Mouse (Mus musculus): ENCODE data around the gene Mcoln2. TPM values are rescaled to one million over a fixed set of nuclear protein-coding genes. Genes with fewer than 3 reads are reported as not detected.

Mcoln2 gene
- polyA plus RNA-seq, 1 experiment from 2014 or later, result 0.44 TPM

- H3K4me1 ChIP-seq, result peaks cover 23% of the 10 kb centered on the region
- no peaks in the 10 kb centered on the region; the same call in none of the 2 replicates for H3K27me3 ChIP-seq (ENCODE audit: insufficient read depth, poor library complexity, severe bottlenecking)
- 6% methylated on average over 16 of the region's 16 CpGs for WGBS
- H3K9me3 ChIP-seq, result no peaks in the 10 kb centered on the region
- H3K36me3 ChIP-seq, result no peaks in the 10 kb centered on the region
- peak overlapping the region; percentile 77 for H3K27ac ChIP-seq
- H3K4me3 ChIP-seq, result peak overlapping the region; percentile 48
- peak; percentile 90 for DNase-seq (ENCODE audit: low spot score)
Observed at GRCm38 (mm10) chr3:146177748-146178582, 28.3 kb downstream of the Mcoln2 start.

GRCm38 (mm10) chr3:146180341-146180740, 30.7 kb downstream of the Mcoln2 start:
- Histone ChIP-seq H3K4me1 (peaks cover 33% of the 10 kb centered on the region), H3K27me3 (ENCODE audit: insufficient read depth, poor library complexity, severe bottlenecking) (no peaks in the 10 kb centered on the region; the same call in none of the 2 replicates), H3K27ac (no peak overlapping the region; the same call in 1 of the 2 replicates), H3K9me3 (no peaks in the 10 kb centered on the region), H3K36me3 (no peaks in the 10 kb centered on the region), H3K4me3 (no peak overlapping the region)
- DNase-seq (ENCODE audit: low spot score), result no peak
- 34% methylated on average over 2 of the region's 2 CpGs for WGBS

GRCm38 (mm10) chr3:146180986-146181385, 31.4 kb downstream of the Mcoln2 start:
- DNase-seq (ENCODE audit: low spot score), result no peak
- no peaks in the 10 kb centered on the region for H3K9me3 ChIP-seq
- peaks cover 39% of the 10 kb centered on the region for H3K4me1 ChIP-seq
- H3K27ac ChIP-seq, result no peak overlapping the region
- no peaks in the 10 kb centered on the region; the same call in none of the 2 replicates for H3K27me3 ChIP-seq (ENCODE audit: insufficient read depth, poor library complexity, severe bottlenecking)
- H3K4me3 ChIP-seq, result no peak overlapping the region
- 29% methylated on average over 3 of the region's 3 CpGs for WGBS
- H3K36me3 ChIP-seq, result no peaks in the 10 kb centered on the region

- no peak for DNase-seq (ENCODE audit: low spot score)
- 23% methylated on average over 13 of the region's 13 CpGs for WGBS
- Histone ChIP-seq H3K4me3 (no peak overlapping the region), H3K27me3 (ENCODE audit: insufficient read depth, poor library complexity, severe bottlenecking) (no peaks in the 10 kb centered on the region; the same call in 1 of the 2 replicates), H3K9me3 (no peaks in the 10 kb centered on the region), H3K27ac (peak overlapping the region; percentile 70), H3K36me3 (no peaks in the 10 kb centered on the region), H3K4me1 (peaks cover 30% of the 10 kb centered on the region)
Observed at GRCm38 (mm10) chr3:146184992-146185657, 35.5 kb downstream of the Mcoln2 start.

- Histone ChIP-seq H3K9me3 (no peaks in the 10 kb centered on the region), H3K36me3 (no peaks in the 10 kb centered on the region), H3K4me1 (peaks cover 30% of the 10 kb centered on the region), H3K27ac (peak overlapping the region; percentile 70; the same call in 1 of the 2 replicates), H3K4me3 (no peak overlapping the region), H3K27me3 (ENCODE audit: insufficient read depth, poor library complexity, severe bottlenecking) (no peaks in the 10 kb centered on the region; the same call in 1 of the 2 replicates)
- no peak for DNase-seq (ENCODE audit: low spot score)
- 84% methylated on average over 10 of the region's 10 CpGs for WGBS
Observed at GRCm38 (mm10) chr3:146186033-146186432, 36.4 kb downstream of the Mcoln2 start.

GRCm38 (mm10) chr3:146189933-146190332, 40.3 kb downstream of the Mcoln2 start:
- Histone ChIP-seq H3K27me3 (ENCODE audit: insufficient read depth, poor library complexity, severe bottlenecking) (no peaks in the 10 kb centered on the region), H3K27ac (0 out of 2 replicates have a peak overlapping the region, but pooled peaks have one; percentile 42), H3K36me3 (no peaks in the 10 kb centered on the region), H3K4me1 (peaks cover 29% of the 10 kb centered on the region), H3K4me3 (no peak overlapping the region), H3K9me3 (no peaks in the 10 kb centered on the region)
- no peak for DNase-seq (ENCODE audit: low spot score)
- WGBS, result 64% methylated on average over 10 of the region's 10 CpGs

GRCm38 (mm10) chr3:146192507-146192906, 42.9 kb downstream of the Mcoln2 start:
- no peaks in the 10 kb centered on the region for H3K36me3 ChIP-seq
- peak overlapping the region; percentile 10; the same call in 1 of the 2 replicates for H3K27ac ChIP-seq
- no peak overlapping the region for H3K4me3 ChIP-seq
- H3K4me1 ChIP-seq, result peaks cover 32% of the 10 kb centered on the region
- H3K9me3 ChIP-seq, result no peaks in the 10 kb centered on the region
- H3K27me3 ChIP-seq (ENCODE audit: insufficient read depth, poor library complexity, severe bottlenecking), result no peaks in the 10 kb centered on the region
- 82% methylated on average over 1 of the region's 1 CpGs for WGBS
- DNase-seq (ENCODE audit: low spot score), result no peak

- no peak overlapping the region for H3K4me3 ChIP-seq
- peaks cover 40% of the 10 kb centered on the region for H3K4me1 ChIP-seq
- 86% methylated on average over 5 of the region's 5 CpGs for WGBS
- H3K27me3 ChIP-seq (ENCODE audit: insufficient read depth, poor library complexity, severe bottlenecking), result no peaks in the 10 kb centered on the region
- no peak for DNase-seq (ENCODE audit: low spot score)
- H3K36me3 ChIP-seq, result no peaks in the 10 kb centered on the region
- no peaks in the 10 kb centered on the region for H3K9me3 ChIP-seq
- no peak overlapping the region for H3K27ac ChIP-seq
Observed at GRCm38 (mm10) chr3:146195153-146195552, 45.5 kb downstream of the Mcoln2 start.

- Histone ChIP-seq H3K4me3 (no peak overlapping the region), H3K4me1 (peaks cover 35% of the 10 kb centered on the region), H3K27ac (peak overlapping the region; percentile 73), H3K9me3 (no peaks in the 10 kb centered on the region), H3K36me3 (no peaks in the 10 kb centered on the region), H3K27me3 (ENCODE audit: insufficient read depth, poor library complexity, severe bottlenecking) (no peaks in the 10 kb centered on the region)
- DNase-seq (ENCODE audit: low spot score), result no peak
- WGBS, result 68% methylated on average over 6 of the region's 6 CpGs
Observed at GRCm38 (mm10) chr3:146196301-146196700, 46.7 kb downstream of the Mcoln2 start.

GRCm38 (mm10) chr3:146196780-146197743, 47.4 kb downstream of the Mcoln2 start:
- H3K9me3 ChIP-seq, result no peaks in the 10 kb centered on the region
- no peak overlapping the region for H3K4me3 ChIP-seq
- WGBS, result 67% methylated on average over 17 of the region's 17 CpGs
- peak overlapping the region; percentile 73 for H3K27ac ChIP-seq
- peaks cover 35% of the 10 kb centered on the region for H3K4me1 ChIP-seq
- H3K36me3 ChIP-seq, result no peaks in the 10 kb centered on the region
- DNase-seq (ENCODE audit: low spot score), result no peak
- no peaks in the 10 kb centered on the region for H3K27me3 ChIP-seq (ENCODE audit: insufficient read depth, poor library complexity, severe bottlenecking)

- H3K9me3 ChIP-seq, result no peaks in the 10 kb centered on the region
- H3K36me3 ChIP-seq, result no peaks in the 10 kb centered on the region
- no peak overlapping the region for H3K4me3 ChIP-seq
- H3K27ac ChIP-seq, result peak overlapping the region; percentile 73
- H3K4me1 ChIP-seq, result peaks cover 41% of the 10 kb centered on the region
- 53% methylated on average over 12 of the region's 12 CpGs for WGBS
- no peaks in the 10 kb centered on the region for H3K27me3 ChIP-seq (ENCODE audit: insufficient read depth, poor library complexity, severe bottlenecking)
- DNase-seq (ENCODE audit: low spot score), result no peak
Observed at GRCm38 (mm10) chr3:146197785-146198184, 48.2 kb downstream of the Mcoln2 start.

GRCm38 (mm10) chr3:146198803-146199481, 49.3 kb downstream of the Mcoln2 start:
- Histone ChIP-seq H3K27me3 (ENCODE audit: insufficient read depth, poor library complexity, severe bottlenecking) (no peaks in the 10 kb centered on the region), H3K4me1 (peaks cover 53% of the 10 kb centered on the region), H3K4me3 (no peak overlapping the region), H3K36me3 (no peaks in the 10 kb centered on the region), H3K9me3 (no peaks in the 10 kb centered on the region), H3K27ac (peak overlapping the region; percentile 30; the same call in 1 of the 2 replicates)
- 81% methylated on average over 11 of the region's 11 CpGs for WGBS
- DNase-seq (ENCODE audit: low spot score), result no peak

Data from heart, embryonic 10.5 days (tissue).